Mouse (Mus musculus): Measurements from ENCODE around the gene Tns1. TPM values are rescaled to one million over a fixed set of nuclear protein-coding genes. Genes with fewer than 3 reads are reported as not detected.

The Tns1 gene
- polyA plus RNA-seq, 1 experiment from 2014 or later = 121 TPM

DNA sequence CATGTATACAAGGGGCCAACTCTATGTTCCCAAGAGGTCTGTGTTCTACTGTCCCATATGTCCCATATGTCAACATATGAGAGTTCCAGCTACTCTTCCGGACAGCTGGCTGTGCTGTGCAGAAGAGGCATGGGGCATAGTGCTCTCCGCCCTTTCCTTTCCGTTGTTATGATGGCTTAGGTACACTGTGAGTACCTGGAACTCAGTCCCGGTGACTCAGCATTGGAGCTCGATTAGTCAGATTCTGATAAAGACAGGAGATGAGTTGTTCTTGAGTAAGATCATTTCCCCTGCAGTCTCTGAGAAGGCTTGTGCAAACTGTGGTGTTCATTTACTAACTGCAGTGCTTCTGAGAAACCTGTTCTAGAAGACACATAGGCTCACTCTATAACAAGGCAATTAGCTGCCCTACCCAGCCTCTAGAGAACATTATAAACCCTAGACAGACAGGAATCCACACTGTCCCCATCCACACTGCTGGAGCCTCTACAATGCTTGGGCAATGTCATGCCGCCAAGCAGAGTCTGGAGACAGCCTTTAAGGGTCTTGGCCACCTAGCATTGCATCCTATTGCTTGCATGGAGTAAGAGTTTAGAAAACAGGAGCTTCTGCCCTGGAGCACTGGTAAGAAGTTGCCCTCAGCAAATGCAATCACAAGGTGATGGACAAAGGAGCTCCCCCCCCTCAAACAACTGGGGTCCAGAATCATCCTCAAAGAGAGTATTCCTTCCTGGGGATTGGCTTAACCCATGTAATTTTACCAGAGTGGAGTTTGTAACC lies 25.0 kb upstream of the Tns1 start:
- no peak for ATAC-seq (replicated peaks; ENCODE audit: insufficient number of reproducible peaks, insufficient read depth, low FRiP score, low read depth)
- whole genome bisulfite sequencing = 83% methylated on average over 6 of the region's 6 CpGs
- H3K27me3 ChIP-seq = no peaks in the 10 kb centered on the region
- H3K36me3 ChIP-seq = no peaks in the 10 kb centered on the region
- no peak overlapping the region for H3K9ac ChIP-seq
- H3K4me1 ChIP-seq (replicated peaks) = peaks cover 15% of the 10 kb centered on the region
- no peak overlapping the region for H3K4me2 ChIP-seq
- H3K9me3 ChIP-seq (replicated peaks) = no peaks in the 10 kb centered on the region
- no peak overlapping the region for H3K4me3 ChIP-seq
- H3K27ac ChIP-seq = no peak overlapping the region

- no peak for ATAC-seq (replicated peaks; ENCODE audit: insufficient number of reproducible peaks, insufficient read depth, low FRiP score, low read depth)
- Histone ChIP-seq H3K27ac (no peak overlapping the region), H3K27me3 (no peaks in the 10 kb centered on the region)
These were observed 17.5 kb upstream of the Tns1 start for GRCm38 (mm10) chr1:74141781-74142180.

GRCm38 (mm10) chr1:74139415-74139814 lies 15.2 kb upstream of the Tns1 start:
- no peaks in the 10 kb centered on the region for H3K27me3 ChIP-seq
- no peaks in the 10 kb centered on the region for H3K36me3 ChIP-seq
- no peak overlapping the region for H3K27ac ChIP-seq
- H3K4me2 ChIP-seq = no peak overlapping the region
- H3K9me3 ChIP-seq (replicated peaks) = no peaks in the 10 kb centered on the region
- H3K9ac ChIP-seq = no peak overlapping the region
- WGBS = 56% methylated on average over 3 of the region's 3 CpGs
- H3K4me1 ChIP-seq (replicated peaks) = no peaks in the 10 kb centered on the region
- ATAC-seq (replicated peaks; ENCODE audit: insufficient number of reproducible peaks, insufficient read depth, low FRiP score, low read depth) = no peak
- H3K4me3 ChIP-seq = no peak overlapping the region

More at GRCm38 (mm10) chr1:74141781-74142180, 17.5 kb upstream of the Tns1 start:
- H3K9ac ChIP-seq = no peak overlapping the region
- H3K9me3 ChIP-seq (replicated peaks) = no peaks in the 10 kb centered on the region
- no peaks in the 10 kb centered on the region for H3K36me3 ChIP-seq
- no peak overlapping the region for H3K4me3 ChIP-seq
- 73% methylated on average over 8 of the region's 8 CpGs for WGBS
- H3K4me2 ChIP-seq = no peak overlapping the region
- H3K4me1 ChIP-seq (replicated peaks) = peaks cover 4% of the 10 kb centered on the region

DNA sequence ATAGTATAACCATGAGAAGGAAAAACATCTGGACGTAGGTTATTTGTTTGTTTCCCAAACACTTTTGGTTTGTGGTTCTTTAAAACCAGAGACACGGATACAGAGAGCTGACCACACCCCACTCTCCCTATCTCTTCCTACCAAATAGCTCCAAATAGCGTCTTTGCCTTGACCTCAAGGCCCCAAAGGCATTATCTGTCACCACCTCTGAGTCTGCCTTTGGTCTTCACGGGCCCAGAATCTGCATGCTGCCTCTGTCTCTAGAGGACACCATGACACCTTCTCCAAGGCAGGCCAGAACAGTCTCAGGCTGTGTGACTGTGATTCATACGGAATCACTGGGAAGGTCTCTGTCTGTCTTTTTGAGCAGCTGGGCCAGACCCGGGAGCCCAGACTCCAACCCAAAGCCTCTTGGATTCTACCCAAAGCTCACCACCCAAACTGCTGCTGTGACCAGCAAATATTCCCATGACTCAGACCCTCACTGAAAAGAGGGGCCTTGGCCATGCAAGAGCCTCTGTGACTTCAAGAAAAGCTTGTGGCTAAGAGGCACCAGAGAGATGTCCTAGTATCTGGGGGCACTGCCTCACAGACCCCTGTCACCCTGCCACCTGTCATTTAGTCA lies 11.2 kb upstream of the Tns1 start:
- Histone ChIP-seq H3K36me3 (no peaks in the 10 kb centered on the region), H3K4me1 (replicated peaks) (no peaks in the 10 kb centered on the region), H3K27ac (no peak overlapping the region), H3K9me3 (replicated peaks) (no peaks in the 10 kb centered on the region), H3K9ac (no peak overlapping the region), H3K4me2 (no peak overlapping the region), H3K27me3 (no peaks in the 10 kb centered on the region), H3K4me3 (no peak overlapping the region)
- 46% methylated on average over 6 of the region's 6 CpGs for WGBS
- ATAC-seq (replicated peaks; ENCODE audit: insufficient number of reproducible peaks, insufficient read depth, low FRiP score, low read depth) = no peak

- no peak overlapping the region for H3K4me3 ChIP-seq
- no peaks in the 10 kb centered on the region for H3K4me1 ChIP-seq (replicated peaks)
- no peaks in the 10 kb centered on the region for H3K27me3 ChIP-seq
- no peak overlapping the region for H3K9ac ChIP-seq
- 75% methylated on average over 6 of the region's 6 CpGs for WGBS
- H3K36me3 ChIP-seq = no peaks in the 10 kb centered on the region
- no peak overlapping the region for H3K27ac ChIP-seq
- ATAC-seq (replicated peaks; ENCODE audit: insufficient number of reproducible peaks, insufficient read depth, low FRiP score, low read depth) = no peak
- H3K4me2 ChIP-seq = no peak overlapping the region
- H3K9me3 ChIP-seq (replicated peaks) = no peaks in the 10 kb centered on the region
These were observed 9.7 kb upstream of the Tns1 start for GRCm38 (mm10) chr1:74133954-74134353.

DNA sequence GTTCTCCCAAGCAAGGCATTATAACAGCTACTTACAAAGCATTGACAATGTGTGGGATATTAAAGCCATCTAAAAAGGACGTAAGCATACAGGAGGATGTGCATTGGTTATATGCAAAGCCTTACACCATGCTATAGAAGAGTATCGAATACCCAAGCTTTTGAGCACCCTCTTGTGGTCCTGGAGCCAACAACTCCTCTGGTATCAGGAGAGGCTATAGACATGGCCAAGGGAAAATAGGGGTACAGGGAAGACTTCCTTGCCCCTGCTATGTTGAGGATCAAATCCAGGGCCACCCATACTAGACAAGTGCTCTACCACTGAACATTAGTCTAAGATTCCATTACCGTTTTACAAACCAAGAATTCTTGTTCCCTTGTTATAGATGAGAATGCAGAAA lies 7.8 kb upstream of the Tns1 start:
- Histone ChIP-seq H3K9ac (no peak overlapping the region), H3K9me3 (replicated peaks) (no peaks in the 10 kb centered on the region), H3K4me1 (replicated peaks) (no peaks in the 10 kb centered on the region), H3K27ac (no peak overlapping the region), H3K36me3 (no peaks in the 10 kb centered on the region), H3K4me2 (no peak overlapping the region), H3K27me3 (no peaks in the 10 kb centered on the region), H3K4me3 (no peak overlapping the region)
- no peak for ATAC-seq (replicated peaks; ENCODE audit: insufficient number of reproducible peaks, insufficient read depth, low FRiP score, low read depth)
- WGBS = 75% methylated on average over 3 of the region's 3 CpGs

- 85% methylated on average over 8 of the region's 8 CpGs for WGBS
- H3K9ac ChIP-seq = no peak overlapping the region
- no peak overlapping the region for H3K27ac ChIP-seq
- H3K4me3 ChIP-seq = no peak overlapping the region
- no peak overlapping the region for H3K4me2 ChIP-seq
- H3K9me3 ChIP-seq (replicated peaks) = no peaks in the 10 kb centered on the region
- no peaks in the 10 kb centered on the region for H3K4me1 ChIP-seq (replicated peaks)
- no peak for ATAC-seq (replicated peaks; ENCODE audit: insufficient number of reproducible peaks, insufficient read depth, low FRiP score, low read depth)
- H3K36me3 ChIP-seq = no peaks in the 10 kb centered on the region
- H3K27me3 ChIP-seq = peaks cover 4% of the 10 kb centered on the region; the same call in 1 of the 2 replicates
These were observed 6.8 kb upstream of the Tns1 start for GRCm38 (mm10) chr1:74130883-74131659.

GRCm38 (mm10) chr1:74124991-74125552 lies 823 bp upstream of the Tns1 start, which contains the start of gene Rufy4:
Gene Rufy4, plus strand, starts transcription at chr1:74125541.
- H3K9me3 ChIP-seq (replicated peaks) = no peaks in the 10 kb centered on the region
- H3K27me3 ChIP-seq = peaks cover 5% of the 10 kb centered on the region; the same call in 1 of the 2 replicates
- peaks cover 40% of the 10 kb centered on the region for H3K4me1 ChIP-seq (replicated peaks)
- H3K4me3 ChIP-seq = peak within 1 kb of the TSS; percentile 64
- H3K4me2 ChIP-seq = peak within 1 kb of the TSS; percentile 91
- under 1% methylated on average over 12 of the region's 12 CpGs for WGBS
- H3K9ac ChIP-seq = peak within 1 kb of the TSS; percentile 74
- ATAC-seq (replicated peaks; ENCODE audit: insufficient number of reproducible peaks, insufficient read depth, low FRiP score, low read depth) = peak; percentile 16
- peak within 1 kb of the TSS; percentile 44 for H3K27ac ChIP-seq
- no peaks in the 10 kb centered on the region for H3K36me3 ChIP-seq

- ATAC-seq (replicated peaks; ENCODE audit: insufficient number of reproducible peaks, insufficient read depth, low FRiP score, low read depth) = no peak
- H3K4me1 ChIP-seq (replicated peaks) = peaks cover 48% of the 10 kb centered on the region
- 64% methylated on average over 8 of the region's 8 CpGs for WGBS
- peak overlapping the region; percentile 64 for H3K4me3 ChIP-seq
- no peaks in the 10 kb centered on the region for H3K36me3 ChIP-seq
- peaks cover 5% of the 10 kb centered on the region; the same call in 1 of the 2 replicates for H3K27me3 ChIP-seq
- peak overlapping the region; percentile 73; the same call in 1 of the 2 replicates for H3K27ac ChIP-seq
- no peaks in the 10 kb centered on the region for H3K9me3 ChIP-seq (replicated peaks)
- peak overlapping the region; percentile 74; the same call in 1 of the 2 replicates for H3K9ac ChIP-seq
- H3K4me2 ChIP-seq = peak overlapping the region; percentile 91
These were observed 1.0 kb downstream of the Tns1 start for GRCm38 (mm10) chr1:74123215-74123614.

DNA sequence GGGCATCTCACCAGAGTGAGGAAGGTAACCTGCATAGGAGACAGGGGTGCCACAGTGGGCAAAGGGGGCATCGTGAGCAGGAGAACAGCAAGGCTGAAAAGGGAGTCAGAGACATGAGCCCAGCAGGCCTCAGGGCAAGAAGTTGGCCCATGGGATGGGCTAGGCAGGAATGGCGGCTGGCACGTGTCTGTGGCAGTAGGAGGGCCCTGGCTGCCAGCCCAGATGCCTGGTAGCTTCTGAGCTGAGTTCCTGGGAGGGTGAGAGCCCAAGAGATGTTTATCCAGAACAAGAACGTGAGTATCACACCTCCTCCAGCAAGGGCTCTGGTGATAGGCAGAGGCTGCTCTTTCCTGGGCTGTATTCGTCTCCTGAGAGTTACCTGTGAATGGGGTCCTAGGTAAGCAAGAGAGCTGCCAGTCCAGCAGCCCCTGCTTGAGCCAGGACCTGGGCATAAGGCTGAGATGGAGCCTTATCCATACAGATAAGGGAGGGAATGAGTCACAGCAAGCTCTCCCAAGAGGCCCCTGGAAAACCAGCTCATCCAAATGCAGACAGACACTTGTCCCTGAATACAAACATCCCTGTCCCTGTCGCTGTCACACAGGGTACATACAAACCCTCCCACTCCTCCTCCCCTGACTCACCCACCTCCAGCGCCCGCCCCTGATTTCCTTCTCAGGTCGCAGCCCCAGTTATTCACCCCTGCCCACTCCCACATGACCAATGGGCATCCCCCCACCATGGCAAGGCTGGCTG lies 2.2 kb downstream of the Tns1 start:
- peaks cover 5% of the 10 kb centered on the region; the same call in 1 of the 2 replicates for H3K27me3 ChIP-seq
- H3K9me3 ChIP-seq (replicated peaks) = no peaks in the 10 kb centered on the region
- peak overlapping the region; percentile 23 for H3K4me2 ChIP-seq
- 33% methylated on average over 9 of the region's 9 CpGs for WGBS
- no peak overlapping the region for H3K4me3 ChIP-seq
- H3K36me3 ChIP-seq = no peaks in the 10 kb centered on the region
- peak overlapping the region; percentile 73 for H3K27ac ChIP-seq
- peak; percentile 48 for ATAC-seq (replicated peaks; ENCODE audit: insufficient number of reproducible peaks, insufficient read depth, low FRiP score, low read depth)
- no peak overlapping the region for H3K9ac ChIP-seq
- peaks cover 48% of the 10 kb centered on the region for H3K4me1 ChIP-seq (replicated peaks)

Measured in heart, embryonic 15.5 days (tissue).